Mouse (Mus musculus) embryonic facial prominence, embryonic 13.5 days (tissue): ENCODE results near the gene Uqcr10. TPM values are rescaled to one million over a fixed set of nuclear protein-coding genes. Genes with fewer than 3 reads are reported as not detected.

ENCODE experiments used
- ATAC-seq: fragments of 200-750 bp; cut with Nextera tagmentation; 2 replicates; pipeline ENCODE4 v1.8.0; 2017; ENCODE audit warnings: low read depth; ENCODE audit not compliant: insufficient number of reproducible peaks, insufficient read depth, low FRiP score, low TSS enrichment
- H3K27ac ChIP-seq: fragments of 300-500 bp; sonication (generic); 2 replicates; pipeline ENCODE4 v1.5.1; 2015; ENCODE audit warnings: moderate library complexity, mild to moderate bottlenecking, inconsistent platforms
- H3K27me3 ChIP-seq: fragments of 300-500 bp; sonication (generic); 2 replicates; pipeline ENCODE4 v1.6.1; 2015; ENCODE audit warnings: mild to moderate bottlenecking, inconsistent platforms
- H3K36me3 ChIP-seq: fragments of 300-500 bp; sonication (generic); 2 replicates; pipeline ENCODE4 v1.6.1; 2015; ENCODE audit warnings: mild to moderate bottlenecking, inconsistent platforms
- H3K4me1 ChIP-seq: fragments of 300-500 bp; sonication (generic); 2 replicates; pipeline ENCODE4 v1.6.1; 2015; ENCODE audit warnings: inconsistent platforms
- H3K4me2 ChIP-seq: fragments of 300-500 bp; sonication (generic); 2 replicates; pipeline ENCODE4 v1.6.1; 2015; ENCODE audit warnings: moderate library complexity, mild to moderate bottlenecking, inconsistent platforms
- H3K4me3 ChIP-seq: fragments of 300-500 bp; sonication (generic); 2 replicates; pipeline ENCODE4 v1.5.1; 2015; ENCODE audit warnings: mild to moderate bottlenecking, inconsistent platforms
- H3K9ac ChIP-seq: fragments of 300-500 bp; sonication (generic); 2 replicates; pipeline ENCODE4 v1.6.1; 2015; ENCODE audit warnings: mild to moderate bottlenecking, inconsistent platforms
- H3K9me3 ChIP-seq: fragments of 300-500 bp; sonication (generic); 2 replicates; pipeline ENCODE4 v1.6.1; 2016; ENCODE audit warnings: inconsistent platforms
- WGBS: fragments of 180-500 bp; shearing (Covaris S2); methylation state at CpG from one replicate; pipeline ENCODE4 v1.1.7; 2015; ENCODE audit warnings: mixed read lengths; 5-methylcytosine and 5-hydroxymethylcytosine counted together
- polyA plus RNA-seq: library from polyadenylated mRNA; unstranded; fragments of >200 nt; fragmentation: Nextera tagmentation; extraction: Ambion mirVana; gene quantifications from 2 replicates; pipeline ENCODE4 v1.2.1, GENCODE M21; 2015

The Uqcr10 gene
- polyA plus RNA-seq, 1 experiment from 2014 or later: 769 TPM

DNA sequence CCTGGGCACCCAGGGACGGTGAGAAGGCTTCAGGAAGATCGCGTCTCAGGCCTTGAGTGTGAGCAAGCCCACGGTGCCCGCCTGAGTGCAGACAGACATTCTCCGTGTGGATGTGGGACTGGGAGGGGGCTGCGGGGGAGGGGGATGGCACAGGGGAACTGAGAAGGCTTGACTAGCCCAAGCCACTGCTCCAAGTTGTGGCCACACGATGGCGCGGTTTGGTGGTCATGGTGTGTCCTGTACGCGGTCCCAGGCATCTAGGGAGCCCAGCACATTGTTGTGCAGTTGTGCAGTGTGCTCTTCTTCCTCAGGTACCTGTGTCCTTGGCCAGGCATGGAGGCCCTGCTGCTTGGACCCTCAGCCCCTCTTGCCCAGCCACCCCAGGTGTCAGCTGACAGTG is 30.0 kb upstream of the Uqcr10 start:
- Histone ChIP-seq H3K9me3 (no peaks in the 10 kb centered on the region), H3K4me2 (no peak overlapping the region), H3K36me3 (peaks cover 10% of the 10 kb centered on the region; the same call in 1 of the 2 replicates), H3K27ac (no peak overlapping the region), H3K4me1 (peaks cover 9% of the 10 kb centered on the region), H3K27me3 (no peaks in the 10 kb centered on the region), H3K4me3 (no peak overlapping the region), H3K9ac (no peak overlapping the region)
- WGBS: 28% methylated on average over 12 of the region's 12 CpGs
- no peak for ATAC-seq

- H3K27ac ChIP-seq: no peak overlapping the region
- no peak overlapping the region for H3K4me3 ChIP-seq
- peaks cover 9% of the 10 kb centered on the region for H3K4me1 ChIP-seq
- no peaks in the 10 kb centered on the region for H3K9me3 ChIP-seq
- H3K9ac ChIP-seq: no peak overlapping the region
- 57% methylated on average over 7 of the region's 7 CpGs for WGBS
- no peaks in the 10 kb centered on the region for H3K27me3 ChIP-seq
- H3K36me3 ChIP-seq: peaks cover 11% of the 10 kb centered on the region; the same call in 1 of the 2 replicates
- no peak overlapping the region for H3K4me2 ChIP-seq
- no peak for ATAC-seq
Observed at GRCm38 (mm10) chr11:4731781-4732180, 27.6 kb upstream of the Uqcr10 start.

GRCm38 (mm10) chr11:4730913-4731312 is 26.8 kb upstream of the Uqcr10 start:
- WGBS: 82% methylated on average over 5 of the region's 5 CpGs
- no peak overlapping the region for H3K4me3 ChIP-seq
- H3K27ac ChIP-seq: no peak overlapping the region
- no peak overlapping the region for H3K9ac ChIP-seq
- no peaks in the 10 kb centered on the region for H3K27me3 ChIP-seq
- H3K36me3 ChIP-seq: peaks cover 19% of the 10 kb centered on the region
- no peak for ATAC-seq
- H3K4me1 ChIP-seq: peaks cover 9% of the 10 kb centered on the region
- H3K4me2 ChIP-seq: no peak overlapping the region
- no peaks in the 10 kb centered on the region for H3K9me3 ChIP-seq

DNA sequence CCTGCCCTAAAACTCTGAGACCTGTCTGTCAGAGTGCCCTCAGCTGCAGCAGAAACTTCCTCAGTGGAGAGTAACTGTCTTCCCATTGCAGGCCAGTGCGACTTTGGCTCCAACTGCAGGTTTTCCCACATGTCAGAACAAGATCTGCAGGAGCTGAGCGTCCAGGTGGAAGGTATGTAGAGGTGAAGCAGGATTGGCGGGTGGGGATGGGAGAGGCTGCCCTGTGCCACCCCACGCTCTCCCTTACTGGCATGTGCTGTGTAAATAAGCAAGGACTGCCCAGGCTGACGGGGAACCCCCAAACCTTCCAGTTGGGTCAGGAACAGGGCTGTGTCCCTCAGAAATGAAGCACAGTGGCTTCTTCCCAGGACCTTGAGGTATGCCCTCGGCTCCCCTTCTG is 26.0 kb upstream of the Uqcr10 start:
- Histone ChIP-seq H3K4me2 (no peak overlapping the region), H3K4me3 (no peak overlapping the region), H3K9ac (0 out of 2 replicates have a peak overlapping the region, but pooled peaks have one; percentile 1), H3K36me3 (peaks cover 27% of the 10 kb centered on the region), H3K9me3 (no peaks in the 10 kb centered on the region), H3K4me1 (peaks cover 9% of the 10 kb centered on the region), H3K27me3 (no peaks in the 10 kb centered on the region), H3K27ac (no peak overlapping the region)
- WGBS: 54% methylated on average over 6 of the region's 6 CpGs
- no peak for ATAC-seq

DNA sequence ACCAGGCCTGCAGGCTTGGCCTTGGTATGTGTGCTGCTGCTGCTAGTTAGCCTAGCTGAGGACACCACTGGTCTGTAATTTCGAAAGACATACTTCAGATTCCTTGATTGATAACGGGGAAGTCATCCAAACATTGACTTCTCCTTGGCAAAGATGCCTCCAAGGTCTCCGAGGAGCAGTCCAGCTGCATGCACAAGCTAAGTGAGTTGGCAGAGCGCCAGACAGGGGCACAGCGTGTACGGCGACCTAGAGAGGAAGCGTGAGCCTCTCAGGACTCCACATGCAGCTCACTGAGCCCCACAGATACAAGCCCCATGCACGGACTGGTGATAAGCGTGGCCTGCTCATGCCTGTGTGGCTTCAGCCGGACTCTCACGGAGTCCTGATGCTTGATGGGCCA is 25.5 kb upstream of the Uqcr10 start:
- ATAC-seq: no peak
- peaks cover 28% of the 10 kb centered on the region for H3K36me3 ChIP-seq
- H3K4me2 ChIP-seq: no peak overlapping the region
- no peak overlapping the region for H3K27ac ChIP-seq
- no peaks in the 10 kb centered on the region for H3K27me3 ChIP-seq
- H3K9ac ChIP-seq: peak overlapping the region; percentile 1; the same call in 1 of the 2 replicates
- H3K4me3 ChIP-seq: no peak overlapping the region
- no peaks in the 10 kb centered on the region for H3K9me3 ChIP-seq
- peaks cover 9% of the 10 kb centered on the region for H3K4me1 ChIP-seq
- WGBS: 54% methylated on average over 12 of the region's 12 CpGs

GRCm38 (mm10) chr11:4721728-4722127 is 17.6 kb upstream of the Uqcr10 start:
- Histone ChIP-seq H3K9ac (no peak overlapping the region), H3K27me3 (no peaks in the 10 kb centered on the region), H3K36me3 (peaks cover 41% of the 10 kb centered on the region), H3K27ac (no peak overlapping the region), H3K4me2 (no peak overlapping the region), H3K4me3 (no peak overlapping the region), H3K9me3 (no peaks in the 10 kb centered on the region), H3K4me1 (peaks cover 16% of the 10 kb centered on the region)
- no peak for ATAC-seq
- 87% methylated on average over 8 of the region's 8 CpGs for WGBS

- H3K27me3 ChIP-seq: no peaks in the 10 kb centered on the region
- no peak overlapping the region for H3K4me2 ChIP-seq
- peaks cover 16% of the 10 kb centered on the region for H3K4me1 ChIP-seq
- H3K4me3 ChIP-seq: no peak overlapping the region
- H3K9me3 ChIP-seq: no peaks in the 10 kb centered on the region
- H3K36me3 ChIP-seq: peaks cover 35% of the 10 kb centered on the region
- ATAC-seq: no peak
- no peak overlapping the region for H3K9ac ChIP-seq
- no peak overlapping the region for H3K27ac ChIP-seq
- 48% methylated on average over 7 of the region's 7 CpGs for WGBS
Observed at GRCm38 (mm10) chr11:4720900-4721580, 16.9 kb upstream of the Uqcr10 start.

GRCm38 (mm10) chr11:4720393-4720792 is 16.3 kb upstream of the Uqcr10 start:
- Histone ChIP-seq H3K9ac (no peak overlapping the region), H3K27ac (no peak overlapping the region), H3K4me3 (no peak overlapping the region), H3K4me1 (peaks cover 16% of the 10 kb centered on the region), H3K4me2 (no peak overlapping the region), H3K27me3 (no peaks in the 10 kb centered on the region), H3K9me3 (no peaks in the 10 kb centered on the region), H3K36me3 (peaks cover 30% of the 10 kb centered on the region)
- no peak for ATAC-seq
- 62% methylated on average over 11 of the region's 11 CpGs for WGBS

GRCm38 (mm10) chr11:4719961-4720360 is 15.8 kb upstream of the Uqcr10 start:
- Histone ChIP-seq H3K9ac (no peak overlapping the region), H3K9me3 (no peaks in the 10 kb centered on the region), H3K27ac (no peak overlapping the region), H3K4me3 (no peak overlapping the region), H3K27me3 (no peaks in the 10 kb centered on the region), H3K4me1 (peaks cover 16% of the 10 kb centered on the region), H3K36me3 (peaks cover 26% of the 10 kb centered on the region), H3K4me2 (no peak overlapping the region)
- 90% methylated on average over 9 of the region's 9 CpGs for WGBS
- no peak for ATAC-seq

GRCm38 (mm10) chr11:4718548-4718947 is 14.4 kb upstream of the Uqcr10 start:
- Histone ChIP-seq H3K36me3 (peaks cover 12% of the 10 kb centered on the region), H3K27me3 (no peaks in the 10 kb centered on the region), H3K27ac (no peak overlapping the region), H3K4me1 (peaks cover 16% of the 10 kb centered on the region), H3K4me3 (no peak overlapping the region), H3K9ac (no peak overlapping the region; the same call in 1 of the 2 replicates), H3K9me3 (no peaks in the 10 kb centered on the region), H3K4me2 (no peak overlapping the region)
- no peak for ATAC-seq
- 84% methylated on average over 5 of the region's 5 CpGs for WGBS

DNA sequence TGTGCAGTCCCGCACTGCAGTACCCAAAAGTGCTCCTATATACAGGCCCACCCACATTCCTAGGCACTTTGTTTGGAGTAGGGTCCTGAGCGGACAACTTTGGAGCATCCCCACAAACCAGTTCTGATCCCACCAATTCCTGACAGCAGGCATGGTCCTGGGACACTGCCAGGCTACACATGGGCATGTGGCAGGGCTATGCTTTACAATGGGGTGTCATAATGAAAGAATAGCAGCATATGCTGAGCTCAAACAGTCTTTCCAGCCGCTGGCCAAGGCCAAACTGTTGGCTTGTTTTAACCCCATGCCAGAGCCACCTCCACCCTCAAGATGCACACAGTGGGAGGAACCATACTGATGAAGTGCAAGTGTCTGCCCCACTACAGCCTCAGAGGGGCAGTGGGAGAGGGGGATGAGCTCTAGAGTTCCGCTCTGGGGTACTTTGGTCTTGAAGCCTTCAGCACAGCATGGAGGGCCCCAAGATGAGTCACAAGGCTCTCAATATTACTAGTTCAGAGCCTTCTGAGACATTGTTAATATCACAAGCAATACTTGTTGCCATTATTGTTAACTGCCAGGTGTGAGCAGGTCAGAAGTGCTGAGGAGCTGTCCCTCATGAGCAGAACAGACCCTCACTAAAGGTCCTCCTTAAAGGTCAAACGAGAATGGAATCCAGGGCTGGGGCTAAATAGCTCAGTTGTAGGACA is 12.5 kb upstream of the Uqcr10 start:
- Histone ChIP-seq H3K4me3 (no peak overlapping the region), H3K9ac (no peak overlapping the region), H3K27me3 (no peaks in the 10 kb centered on the region), H3K9me3 (no peaks in the 10 kb centered on the region), H3K4me2 (no peak overlapping the region), H3K36me3 (no peaks in the 10 kb centered on the region), H3K27ac (no peak overlapping the region), H3K4me1 (peaks cover 16% of the 10 kb centered on the region)
- no peak for ATAC-seq
- 85% methylated on average over 5 of the region's 5 CpGs for WGBS

DNA sequence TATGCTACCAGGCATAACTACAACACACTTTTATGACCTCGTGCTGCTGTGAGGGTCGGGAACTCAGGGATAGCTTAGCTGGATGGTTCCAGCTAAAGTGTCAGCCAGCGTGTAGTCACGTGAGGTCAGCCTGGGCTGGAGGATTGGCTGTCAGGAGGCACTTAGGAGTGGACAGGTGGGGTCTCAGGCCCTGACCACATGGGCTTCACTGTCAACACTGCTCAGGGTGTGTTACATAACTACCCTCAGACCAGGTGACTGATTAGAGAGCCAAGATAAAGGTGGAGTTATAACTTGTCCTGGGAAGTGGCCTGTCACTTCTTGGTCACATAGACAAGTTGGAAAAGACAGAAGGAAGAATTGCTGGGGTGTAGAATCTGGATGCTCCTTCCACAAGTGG is 11.5 kb upstream of the Uqcr10 start:
- Histone ChIP-seq H3K9ac (no peak overlapping the region), H3K27ac (no peak overlapping the region), H3K9me3 (no peaks in the 10 kb centered on the region), H3K4me2 (no peak overlapping the region), H3K4me1 (peaks cover 11% of the 10 kb centered on the region), H3K36me3 (no peaks in the 10 kb centered on the region), H3K27me3 (no peaks in the 10 kb centered on the region), H3K4me3 (no peak overlapping the region)
- WGBS: 87% methylated on average over 4 of the region's 4 CpGs
- ATAC-seq: no peak
